Mouse (Mus musculus) urinary bladder, postnatal 36 days (tissue): ENCODE data around the gene Gm8212.
"Not testable (repeated sequence)": the region's sequence is repeated elsewhere in the genome, so short reads cannot be mapped to it uniquely, and the experiment has no call there.

Source experiments
- DNase-seq, 2 experiments: peaks; one replicate each; pipeline ENCODE4 v3.0.0; 2022; ENCODE audit warnings: low spot score in 2 of 2, mixed read lengths in 1 of 2

Gene Gm8212

DNA sequence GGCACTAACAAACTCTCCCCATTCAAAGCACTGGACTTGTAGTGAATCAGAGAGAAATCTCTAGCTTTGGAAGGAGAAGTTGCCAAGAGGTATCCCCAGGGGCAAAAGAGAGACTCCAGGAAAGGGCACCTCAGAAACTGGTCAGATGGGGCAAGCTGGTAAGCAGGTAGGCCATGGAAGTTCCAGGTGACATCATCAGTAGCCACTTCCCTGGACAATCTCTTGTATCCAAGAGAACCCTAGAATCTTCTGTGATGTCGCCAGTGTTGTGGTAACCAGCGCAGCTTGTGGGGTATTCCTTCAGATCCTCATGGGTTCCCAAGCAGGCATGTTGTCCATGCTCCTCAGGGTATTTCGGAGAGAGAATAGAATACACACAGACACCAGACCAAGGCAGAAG, at the start of gene Gm8212:
TSS of gene Gm8212 (plus strand) at position 301 of the 400 bp plus-strand sequence.
- DNase-seq: not testable (repeated sequence)

DNA sequence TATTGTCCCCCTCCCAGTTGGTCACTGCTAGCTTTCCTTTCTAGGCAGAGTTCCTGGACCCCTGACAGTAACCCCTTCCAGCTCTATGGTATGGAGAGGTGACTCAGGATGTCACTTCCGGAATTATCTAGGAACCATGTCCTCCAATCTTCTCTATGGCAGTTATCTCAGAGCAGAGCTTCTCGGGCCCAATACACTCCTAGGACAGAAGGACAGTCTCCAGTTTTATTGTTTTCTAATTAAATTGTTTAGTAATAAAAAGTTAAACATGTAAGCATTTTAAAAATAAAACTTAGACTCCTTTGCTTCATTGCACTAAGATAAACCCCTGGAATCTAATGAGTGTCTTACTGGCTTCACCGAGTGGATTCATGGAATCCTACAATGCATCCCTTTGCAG, 15.7 kb downstream of the Gm8212 start, which contains the start of gene 4930503E14Rik:
TSS of gene 4930503E14Rik (minus strand) at position 101 of the 400 bp plus-strand sequence.
- not testable (repeated sequence) for DNase-seq

DNA sequence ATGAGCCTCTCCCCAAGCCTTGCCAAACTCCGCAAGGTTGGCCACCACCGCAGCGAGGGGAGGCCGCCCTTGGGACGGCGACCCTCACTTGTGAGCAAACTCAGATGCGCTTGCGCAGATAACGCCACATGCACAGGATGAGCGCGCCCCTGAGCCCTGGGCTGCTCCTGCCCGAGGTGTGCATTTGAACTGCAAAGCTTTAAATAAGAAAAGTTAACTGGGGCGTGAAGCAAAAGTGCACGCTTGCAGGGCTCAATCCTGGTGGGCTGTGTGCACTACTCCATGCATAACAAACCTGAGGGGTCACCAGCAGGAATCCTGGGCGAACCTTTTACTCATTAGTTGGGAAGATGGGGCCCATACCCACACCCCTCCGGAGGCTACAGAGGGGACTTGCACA, 50.6 kb downstream of the Gm8212 start:
- DNase-seq: no peak
